In the genomic region with DNA sequence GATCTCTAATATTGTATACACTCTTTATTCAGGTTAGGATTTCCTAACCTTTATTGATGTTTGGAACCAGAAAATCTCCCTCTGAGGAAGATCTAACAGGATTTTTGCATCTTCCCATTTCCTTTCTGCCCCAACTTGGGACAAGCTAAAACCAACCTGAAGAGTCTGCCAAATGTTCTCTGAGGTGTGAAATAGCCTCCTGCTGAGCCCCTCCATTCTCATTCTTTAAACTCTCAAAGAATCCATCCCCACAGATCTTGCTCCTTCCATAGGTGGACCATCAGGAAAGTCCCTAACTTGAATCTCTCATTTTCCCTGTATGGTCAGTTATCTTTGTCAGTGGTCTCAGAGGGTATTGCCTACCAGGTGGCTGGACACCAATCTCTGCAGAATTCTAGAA, we compare ENCODE assay signal across 21 mouse cellular contexts. TPM values are rescaled to one million over a fixed set of nuclear protein-coding genes. Genes with fewer than 3 reads are reported as not detected.
"Had no signal": no experiment of that assay in that cellular context is flagged by ENCODE, and none has a peak within 500 bp of the region (broad histone marks: within the 10 kb centered on the region; RNA-seq: fewer than 3 reads in every experiment).

No protein-coding gene starts in this region.

- DNase-seq: kidney, postnatal 10 days; kidney, postnatal 4 days; lung, adult 2 months; lung, postnatal 4 days; midbrain, embryonic 14.5 days; right cerebral cortex, postnatal 14 days; thymus, adult 2 months; thymus, postnatal 36 days had no signal

- H3K27ac ChIP-seq: left cerebral cortex, adult 2 months; limb, embryonic 10.5 days; liver, embryonic 15.5 days; midbrain, embryonic 10.5 days; neural tube, embryonic 12.5 days; stomach, embryonic 15.5 days had no signal

- ATAC-seq: lung, postnatal 0 days had no signal

- H3K4me3 ChIP-seq: left cerebral cortex, adult 2 months; limb, embryonic 10.5 days; liver, embryonic 15.5 days; midbrain, embryonic 10.5 days; neural tube, embryonic 12.5 days; stomach, embryonic 15.5 days had no signal

- H3K9ac ChIP-seq: liver, embryonic 15.5 days; neural tube, embryonic 12.5 days; stomach, embryonic 15.5 days had no signal

- H3K4me1 ChIP-seq: limb, embryonic 10.5 days; liver, embryonic 15.5 days; midbrain, embryonic 10.5 days; neural tube, embryonic 12.5 days; stomach, embryonic 15.5 days had no signal

- H3K36me3 ChIP-seq: limb, embryonic 10.5 days; liver, embryonic 15.5 days; midbrain, embryonic 10.5 days; neural tube, embryonic 12.5 days; stomach, embryonic 15.5 days had no signal

- H3K9me3 ChIP-seq: limb, embryonic 10.5 days; liver, embryonic 15.5 days; neural tube, embryonic 12.5 days; stomach, embryonic 15.5 days had no signal

- H3K4me2 ChIP-seq: liver, embryonic 11.5 days; liver, embryonic 15.5 days; neural tube, embryonic 12.5 days; stomach, embryonic 15.5 days had no signal

- H3K27me3 ChIP-seq: liver, embryonic 15.5 days; neural tube, embryonic 12.5 days; stomach, embryonic 15.5 days had no signal

RNA-seq across cellular contexts. Expression of a gene that starts 20.0 kb away (rescaled TPM):
- total RNA-seq: megakaryocyte, adult 5-6 weeks; monocyte, adult 5-6 weeks; neutrophil, adult 5-6 weeks had no signal
- polyA plus RNA-seq: liver, embryonic 15.5 days; lung, adult 2 months; lung, postnatal 0 days; spleen, adult 2 months; testis, adult 2 months; thymus, adult 2 months had no signal
